Mouse (Mus musculus) megakaryocyte, embryonic 14.5 days (primary cell): ENCODE data around the gene Zfp217. TPM values are rescaled to one million over a fixed set of nuclear protein-coding genes. Genes with fewer than 3 reads are reported as not detected.

ENCODE experiments used
- H3K27me3 ChIP-seq: replicated peaks from 2 replicates; pipeline ENCODE3; 2012; ENCODE audit warnings: inconsistent platforms
- H3K36me3 ChIP-seq: replicated peaks from 2 replicates; pipeline ENCODE3; 2012; ENCODE audit warnings: low read length, inconsistent platforms, mixed read lengths
- H3K4me1 ChIP-seq: 2 replicates; pipeline ENCODE4 v1.6.1; 2012; ENCODE audit warnings: inconsistent platforms
- H3K4me3 ChIP-seq: replicated peaks from 2 replicates; pipeline ENCODE3; 2012; ENCODE audit warnings: moderate library complexity, mild to moderate bottlenecking, inconsistent platforms
- H3K9me3 ChIP-seq: 2 replicates; pipeline ENCODE4 v1.6.1; 2012; ENCODE audit warnings: inconsistent platforms
- FLI1 ChIP-seq: IDR thresholded peaks from 2 replicates; pipeline ENCODE4 v1.6.1; 2012; ENCODE audit warnings: low read length, inconsistent platforms, mixed read lengths
- GATA1 ChIP-seq: IDR thresholded peaks from 3 replicates; pipeline ENCODE4 v1.6.1; 2012; ENCODE audit warnings: mixed read lengths, low read length, inconsistent platforms, borderline replicate concordance
- polyA plus RNA-seq: library from polyadenylated mRNA; stranded (reverse); fragments of >175 nt; gene quantifications from 2 replicates; pipeline ENCODE4 v1.2.3, GENCODE M21; 2012; ENCODE audit warnings: low replicate concordance; ENCODE audit not compliant: insufficient read depth

Gene Zfp217
- polyA plus RNA-seq, 1 experiment, result 3.0 TPM

- no peaks in the 10 kb centered on the region for H3K9me3 ChIP-seq
- no peak overlapping the region for H3K4me3 ChIP-seq
- peaks cover 99% of the 10 kb centered on the region for H3K36me3 ChIP-seq
- no peaks in the 10 kb centered on the region for H3K27me3 ChIP-seq
- TF ChIP-seq GATA1 (no peak), FLI1 (no peak)
- peaks cover 49% of the 10 kb centered on the region for H3K4me1 ChIP-seq
These were observed 37.6 kb downstream of the Zfp217 start for GRCm38 (mm10) chr2:170110306-170110705.

GRCm38 (mm10) chr2:170109528-170109927 is 38.4 kb downstream of the Zfp217 start:
- Histone ChIP-seq H3K4me3 (no peak overlapping the region), H3K27me3 (no peaks in the 10 kb centered on the region), H3K36me3 (peaks cover 97% of the 10 kb centered on the region), H3K4me1 (peaks cover 44% of the 10 kb centered on the region), H3K9me3 (no peaks in the 10 kb centered on the region)
- TF ChIP-seq FLI1, result no peak
- no peak for TF ChIP-seq GATA1

GRCm38 (mm10) chr2:170107791-170108190 is 40.1 kb downstream of the Zfp217 start:
- Histone ChIP-seq H3K4me3 (no peak overlapping the region), H3K36me3 (peaks cover 79% of the 10 kb centered on the region), H3K9me3 (no peaks in the 10 kb centered on the region), H3K27me3 (no peaks in the 10 kb centered on the region), H3K4me1 (peaks cover 29% of the 10 kb centered on the region)
- TF ChIP-seq GATA1, result no peak
- TF ChIP-seq FLI1, result no peak

- peaks cover 30% of the 10 kb centered on the region for H3K4me1 ChIP-seq
- no peaks in the 10 kb centered on the region for H3K9me3 ChIP-seq
- H3K27me3 ChIP-seq, result no peaks in the 10 kb centered on the region
- H3K36me3 ChIP-seq, result peaks cover 61% of the 10 kb centered on the region
- TF ChIP-seq FLI1, result no peak
- no peak for TF ChIP-seq GATA1
- no peak overlapping the region for H3K4me3 ChIP-seq
These were observed 41.9 kb downstream of the Zfp217 start for GRCm38 (mm10) chr2:170106000-170106399.

GRCm38 (mm10) chr2:170104396-170104795 is 43.5 kb downstream of the Zfp217 start:
- TF ChIP-seq FLI1 (no peak), GATA1 (no peak)
- no peaks in the 10 kb centered on the region for H3K27me3 ChIP-seq

GRCm38 (mm10) chr2:170103852-170104251 is 44.1 kb downstream of the Zfp217 start:
- Histone ChIP-seq H3K4me1 (peaks cover 26% of the 10 kb centered on the region), H3K4me3 (no peak overlapping the region), H3K36me3 (peaks cover 40% of the 10 kb centered on the region), H3K27me3 (peaks cover 2% of the 10 kb centered on the region), H3K9me3 (no peaks in the 10 kb centered on the region)
- TF ChIP-seq GATA1, result no peak
- TF ChIP-seq FLI1, result no peak

More at GRCm38 (mm10) chr2:170104396-170104795, 43.5 kb downstream of the Zfp217 start:
- Histone ChIP-seq H3K9me3 (no peaks in the 10 kb centered on the region), H3K4me1 (peaks cover 29% of the 10 kb centered on the region), H3K4me3 (no peak overlapping the region), H3K36me3 (peaks cover 45% of the 10 kb centered on the region)

- Histone ChIP-seq H3K9me3 (no peaks in the 10 kb centered on the region), H3K36me3 (peaks cover 35% of the 10 kb centered on the region), H3K27me3 (peaks cover 2% of the 10 kb centered on the region), H3K4me1 (peaks cover 26% of the 10 kb centered on the region), H3K4me3 (no peak overlapping the region)
- no peak for TF ChIP-seq GATA1
- TF ChIP-seq FLI1, result no peak
These were observed 44.6 kb downstream of the Zfp217 start for GRCm38 (mm10) chr2:170103341-170103740.

- Histone ChIP-seq H3K9me3 (no peaks in the 10 kb centered on the region), H3K36me3 (peaks cover 21% of the 10 kb centered on the region), H3K4me1 (peaks cover 19% of the 10 kb centered on the region), H3K4me3 (no peak overlapping the region), H3K27me3 (peaks cover 5% of the 10 kb centered on the region)
- TF ChIP-seq GATA1, result no peak
- no peak for TF ChIP-seq FLI1
These were observed 46.0 kb downstream of the Zfp217 start for GRCm38 (mm10) chr2:170101932-170102331.

- no peaks in the 10 kb centered on the region for H3K9me3 ChIP-seq
- TF ChIP-seq FLI1, result no peak
- no peak for TF ChIP-seq GATA1
- peaks cover 19% of the 10 kb centered on the region for H3K4me1 ChIP-seq
- H3K4me3 ChIP-seq, result peak overlapping the region; percentile 70
- peaks cover 13% of the 10 kb centered on the region for H3K36me3 ChIP-seq
- H3K27me3 ChIP-seq, result peaks cover 6% of the 10 kb centered on the region
These were observed 46.8 kb downstream of the Zfp217 start for GRCm38 (mm10) chr2:170101132-170101531.

GRCm38 (mm10) chr2:170094871-170095270 is 53.0 kb downstream of the Zfp217 start:
- H3K4me3 ChIP-seq, result no peak overlapping the region
- H3K4me1 ChIP-seq, result peaks cover 7% of the 10 kb centered on the region; the same call in 1 of the 2 replicates
- no peak for TF ChIP-seq GATA1
- no peak for TF ChIP-seq FLI1
- H3K36me3 ChIP-seq, result no peaks in the 10 kb centered on the region
- H3K9me3 ChIP-seq, result no peaks in the 10 kb centered on the region
- peaks cover 12% of the 10 kb centered on the region for H3K27me3 ChIP-seq

- Histone ChIP-seq H3K9me3 (no peaks in the 10 kb centered on the region), H3K27me3 (peaks cover 12% of the 10 kb centered on the region), H3K36me3 (no peaks in the 10 kb centered on the region), H3K4me1 (0 out of 2 replicates have a peak, but pooled peaks cover under 1% of the 10 kb centered on the region), H3K4me3 (no peak overlapping the region)
- TF ChIP-seq GATA1 (no peak), FLI1 (no peak)
These were observed 53.7 kb downstream of the Zfp217 start for GRCm38 (mm10) chr2:170094220-170094619.
